Mouse (Mus musculus) Patski (cell line): ENCODE measurements around the gene Chrne. TPM values are rescaled to one million over a fixed set of nuclear protein-coding genes. Genes with fewer than 3 reads are reported as not detected.

Source experiments
- ATAC-seq: fragments of 100-300 bp; one replicate; pipeline ENCODE4 v1.8.0; 2021
- CTCF ChIA-PET: fragments of 350-600 bp; sonication (Branson Sonifier 250); formaldehyde crosslinking; loops from one replicate; lab custom pipeline; 2022; ENCODE audit warnings: inconsistent platforms; lab: Charles Lee
- POLR2A ChIA-PET: fragments of 350-600 bp; sonication (Branson Sonifier 250); formaldehyde crosslinking; loops from one replicate; lab custom pipeline; 2022; ENCODE audit warnings: antibody characterized with exemption, inconsistent platforms; lab: Charles Lee
- DNase-seq: peaks from one replicate; pipeline ENCODE4 v3.0.0-alpha.2; 2011; ENCODE audit warnings: low read depth, low spot score
- H3K27me3 ChIP-seq: fragments of 371-371 bp; one replicate; pipeline ENCODE4 v1.5.1; 2021
- CTCF ChIP-seq: fragments of 100-300 bp; IDR thresholded peaks from one replicate; pipeline ENCODE4 v1.5.1; 2021
- in situ Hi-C: fragments of 300-500 bp; cut with MboI; formaldehyde crosslinking; loops from 3 replicates; pipeline ENCODE4 v1.11.1; 2018; ENCODE audit warnings: low pct_unique_long_range_greater_than_20kb, mixed read lengths
- polyA plus RNA-seq: library from polyadenylated mRNA; unstranded; gene quantifications from one replicate; pipeline ENCODE4 v1.2.3, GENCODE M21; 2021

Gene Chrne
- polyA plus RNA-seq, 1 experiment from 2014 or later: not detected

- CTCF ChIA-PET: interaction anchor here (1.0 to 1.2 kb wide), 2 partner anchors 8 to 104 kb away, joined by 3 read pairs; no protein-coding TSS in a partner anchor
- POLR2A ChIA-PET: interaction anchor here (0.6 to 1.1 kb wide), 2 partner anchors 15 to 105 kb away, joined by 3 read pairs; no protein-coding TSS in a partner anchor
- DNase-seq: no peak
- TF ChIP-seq CTCF: no peak
- H3K27me3 ChIP-seq: no peaks in the 10 kb centered on the region
- no peak for ATAC-seq
- in situ Hi-C loops: loop anchor here (5.0 kb wide), 1 partner anchor 122 kb away; no protein-coding TSS in a partner anchor
These were observed 11.1 kb upstream of the Chrne start for GRCm38 (mm10) chr11:70630129-70630528.

GRCm38 (mm10) chr11:70629557-70629956 lies 10.5 kb upstream of the Chrne start:
- no peak for ATAC-seq
- no peaks in the 10 kb centered on the region for H3K27me3 ChIP-seq
- peak; percentile 36 for TF ChIP-seq CTCF
- CTCF ChIA-PET: interaction anchor here (1.0 to 1.2 kb wide), 2 partner anchors 9 to 105 kb away, joined by 3 read pairs; no protein-coding TSS in a partner anchor
- no peak for DNase-seq
- POLR2A ChIA-PET: interaction anchor here (0.6 kb wide), 1 partner anchor 105 kb away, joined by 3 read pairs; no protein-coding TSS in a partner anchor
- in situ Hi-C loops: no loop called here

GRCm38 (mm10) chr11:70628431-70628830 lies 9.4 kb upstream of the Chrne start:
- ChIA-PET CTCF (no interaction called here), POLR2A (no interaction called here)
- TF ChIP-seq CTCF: no peak
- no peak for ATAC-seq
- no peak for DNase-seq
- in situ Hi-C loops: no loop called here
- H3K27me3 ChIP-seq: no peaks in the 10 kb centered on the region

- in situ Hi-C loops: no loop called here
- CTCF ChIA-PET: interaction anchor here (1.3 to 2.3 kb wide), 3 partner anchors 8 to 151 kb away, joined by 3 to 6 read pairs (median 4); no protein-coding TSS in a partner anchor
- POLR2A ChIA-PET: interaction anchor here (0.8 to 1.3 kb wide), 2 partner anchors 11 to 15 kb away, joined by 4 read pairs; no protein-coding TSS in a partner anchor
- no peak for TF ChIP-seq CTCF
- DNase-seq: no peak
- no peak for ATAC-seq
- H3K27me3 ChIP-seq: no peaks in the 10 kb centered on the region
These were observed 7.9 kb upstream of the Chrne start for GRCm38 (mm10) chr11:70626877-70627276.

GRCm38 (mm10) chr11:70625473-70625872 lies 6.5 kb upstream of the Chrne start:
- ChIA-PET POLR2A (interaction anchor here (1.1 kb wide), 1 partner anchor 44 kb away, joined by 3 read pairs; the partner anchor contains the start of gene Spag7), CTCF (interaction anchor here (0.6 to 2.3 kb wide), 3 partner anchors 9 to 108 kb away, joined by 3 to 6 read pairs (median 6); no protein-coding TSS in a partner anchor)
- no peaks in the 10 kb centered on the region for H3K27me3 ChIP-seq
- ATAC-seq (no peak), DNase-seq (no peak)
- in situ Hi-C loops: no loop called here
- TF ChIP-seq CTCF: peak; percentile 76

- no peak for ATAC-seq
- in situ Hi-C loops: loop anchor here (5.0 kb wide), 1 partner anchor 206 kb away; no protein-coding TSS in a partner anchor
- CTCF ChIA-PET: interaction anchor here (1.0 kb wide), 1 partner anchor 8 kb away, joined by 3 read pairs; no protein-coding TSS in a partner anchor
- no peaks in the 10 kb centered on the region for H3K27me3 ChIP-seq
- TF ChIP-seq CTCF: no peak
- POLR2A ChIA-PET: interaction anchor here (1.1 kb wide), 1 partner anchor 22 kb away, joined by 3 read pairs; no protein-coding TSS in a partner anchor
- no peak for DNase-seq
These were observed 4.2 kb upstream of the Chrne start for GRCm38 (mm10) chr11:70623053-70623742.

- DNase-seq: no peak
- ChIA-PET CTCF (interaction anchor here (1.0 to 1.4 kb wide), 2 partner anchors 9 to 105 kb away, joined by 3 to 4 read pairs; no protein-coding TSS in a partner anchor), POLR2A (interaction anchor here (1.1 kb wide), 1 partner anchor 21 kb away, joined by 3 read pairs; no protein-coding TSS in a partner anchor)
- in situ Hi-C loops: loop anchor here (5.0 kb wide), 1 partner anchor 205 kb away; no protein-coding TSS in a partner anchor
- ATAC-seq: peak; percentile 26
- TF ChIP-seq CTCF: no peak
- no peaks in the 10 kb centered on the region for H3K27me3 ChIP-seq
These were observed 3.2 kb upstream of the Chrne start for GRCm38 (mm10) chr11:70621972-70622814.

GRCm38 (mm10) chr11:70615516-70616093 lies 3.4 kb downstream of the Chrne start, which contains the start of gene 4930544D05Rik:
4930544D05Rik (plus strand) TSS chr11:70615848.
- no peak for ATAC-seq
- POLR2A ChIA-PET: interaction anchor here (1.0 kb wide), 1 partner anchor 70 kb away, joined by 3 read pairs; no protein-coding TSS in a partner anchor
- no peaks in the 10 kb centered on the region for H3K27me3 ChIP-seq
- in situ Hi-C loops: no loop called here
- CTCF ChIA-PET: no interaction called here
- TF ChIP-seq CTCF: no peak
- no peak for DNase-seq

GRCm38 (mm10) chr11:70615074-70615473 lies 3.9 kb downstream of the Chrne start:
- POLR2A ChIA-PET: interaction anchor here (1.0 kb wide), 1 partner anchor 69 kb away, joined by 3 read pairs; no protein-coding TSS in a partner anchor
- CTCF ChIA-PET: no interaction called here
- in situ Hi-C loops: no loop called here
- TF ChIP-seq CTCF: no peak
- ATAC-seq: no peak
- H3K27me3 ChIP-seq: no peaks in the 10 kb centered on the region
- no peak for DNase-seq
